Mouse (Mus musculus): ENCODE results near the gene Tbc1d17. TPM values are rescaled to one million over a fixed set of nuclear protein-coding genes. Genes with fewer than 3 reads are reported as not detected.

The Tbc1d17 gene
- polyA plus RNA-seq, 1 experiment from 2014 or later: 59.1 TPM

GRCm38 (mm10) chr7:44870614-44871013 lies 21.7 kb upstream of the Tbc1d17 start:
- DNase-seq (ENCODE audit: low read depth, low spot score) (no peak), ATAC-seq (no peak)
- CTCF ChIA-PET: interaction anchor here (1.2 to 1.3 kb wide), 3 partner anchors 10 to 87 kb away, joined by 3 read pairs; no protein-coding TSS in a partner anchor
- H3K27me3 ChIP-seq: no peaks in the 10 kb centered on the region
- no peak for TF ChIP-seq CTCF (IDR thresholded peaks at IDR 0.05)
- POLR2A ChIA-PET: interaction anchor here (0.8 to 1.5 kb wide), 3 partner anchors 15 to 21 kb away, joined by 3 to 6 read pairs (median 3); partner anchors contain the start of gene Med25
- in situ Hi-C loops (cut with MboI; ENCODE audit: low pct_unique_long_range_greater_than_20kb): loop anchor here (5.0 to 25.0 kb wide), 2 partner anchors 87 to 842 kb away; partner anchors contain the start of genes Dbp, Fam83e, Rpl18 and Sphk2

- ChIA-PET POLR2A (interaction anchor here (0.6 to 2.4 kb wide), 6 partner anchors 14 to 60 kb away, joined by 3 to 6 read pairs (median 3); partner anchors contain the start of genes Ap2a1 and Med25), CTCF (interaction anchor here (0.7 to 1.5 kb wide), 4 partner anchors 9 to 88 kb away, joined by 3 to 4 read pairs (median 4); partner anchors contain the start of gene Med25)
- TF ChIP-seq CTCF (IDR thresholded peaks at IDR 0.05): no peak
- in situ Hi-C loops (cut with MboI; ENCODE audit: low pct_unique_long_range_greater_than_20kb): loop anchor here (5.0 to 25.0 kb wide), 2 partner anchors 87 to 842 kb away; partner anchors contain the start of genes Dbp, Fam83e, Rpl18 and Sphk2
- no peaks in the 10 kb centered on the region for H3K27me3 ChIP-seq
- DNase-seq (ENCODE audit: low read depth, low spot score) (peak; percentile 93), ATAC-seq (peak; percentile 83)
Observed at GRCm38 (mm10) chr7:44869697-44870528, 21.0 kb upstream of the Tbc1d17 start, which contains the start of gene Ptov1. Ptov1 (minus strand) TSS chr7:44869788.

GRCm38 (mm10) chr7:44868919-44869696 lies 20.2 kb upstream of the Tbc1d17 start:
- DNase-seq (ENCODE audit: low read depth, low spot score) (no peak), ATAC-seq (peak; percentile 21)
- ChIA-PET POLR2A (interaction anchor here (0.6 to 2.4 kb wide), 6 partner anchors 12 to 61 kb away, joined by 3 to 9 read pairs (median 4); partner anchors contain the start of genes Ap2a1, Med25 and Pnkp), CTCF (interaction anchor here (0.7 to 1.5 kb wide), 4 partner anchors 8 to 89 kb away, joined by 3 to 4 read pairs (median 4); partner anchors contain the start of gene Med25)
- in situ Hi-C loops (cut with MboI; ENCODE audit: low pct_unique_long_range_greater_than_20kb): loop anchor here (25.0 kb wide), 1 partner anchor 843 kb away; the partner anchor contains the start of genes Dbp, Fam83e, Rpl18 and Sphk2
- no peaks in the 10 kb centered on the region for H3K27me3 ChIP-seq
- no peak for TF ChIP-seq CTCF (IDR thresholded peaks at IDR 0.05)

GRCm38 (mm10) chr7:44868465-44868864 lies 19.6 kb upstream of the Tbc1d17 start:
- no peak for TF ChIP-seq CTCF (IDR thresholded peaks at IDR 0.05)
- in situ Hi-C loops (cut with MboI; ENCODE audit: low pct_unique_long_range_greater_than_20kb): loop anchor here (25.0 kb wide), 1 partner anchor 844 kb away; the partner anchor contains the start of genes Dbp, Fam83e, Rpl18 and Sphk2
- CTCF ChIA-PET: interaction anchor here (1.5 kb wide), 1 partner anchor 23 kb away, joined by 4 read pairs; the partner anchor contains the start of gene Med25
- POLR2A ChIA-PET: interaction anchor here (1.5 to 2.4 kb wide), 2 partner anchors 11 to 62 kb away, joined by 5 to 9 read pairs; partner anchors contain the start of genes Ap2a1 and Pnkp
- DNase-seq (ENCODE audit: low read depth, low spot score) (no peak), ATAC-seq (no peak)
- H3K27me3 ChIP-seq: no peaks in the 10 kb centered on the region

GRCm38 (mm10) chr7:44867802-44868201 lies 18.9 kb upstream of the Tbc1d17 start:
- in situ Hi-C loops (cut with MboI; ENCODE audit: low pct_unique_long_range_greater_than_20kb): loop anchor here (25.0 kb wide), 1 partner anchor 844 kb away; the partner anchor contains the start of genes Dbp, Fam83e, Rpl18 and Sphk2
- ATAC-seq: no peak
- ChIA-PET POLR2A (interaction anchor here (1.5 to 2.4 kb wide), 2 partner anchors 10 to 62 kb away, joined by 5 to 9 read pairs; partner anchors contain the start of genes Ap2a1 and Pnkp), CTCF (no interaction called here)
- no peaks in the 10 kb centered on the region for H3K27me3 ChIP-seq
- no peak for DNase-seq (ENCODE audit: low read depth, low spot score)
- TF ChIP-seq CTCF (IDR thresholded peaks at IDR 0.05): no peak

GRCm38 (mm10) chr7:44867010-44867702 lies 18.3 kb upstream of the Tbc1d17 start:
- TF ChIP-seq CTCF (IDR thresholded peaks at IDR 0.05): no peak
- ATAC-seq: no peak
- in situ Hi-C loops (cut with MboI; ENCODE audit: low pct_unique_long_range_greater_than_20kb): loop anchor here (25.0 kb wide), 1 partner anchor 845 kb away; the partner anchor contains the start of genes Dbp, Fam83e, Rpl18 and Sphk2
- ChIA-PET CTCF (no interaction called here), POLR2A (interaction anchor here (0.6 kb wide), 1 partner anchor 59 kb away, joined by 5 read pairs; no protein-coding TSS in a partner anchor)
- H3K27me3 ChIP-seq: no peaks in the 10 kb centered on the region
- no peak for DNase-seq (ENCODE audit: low read depth, low spot score)

GRCm38 (mm10) chr7:44866276-44867009 lies 17.6 kb upstream of the Tbc1d17 start:
- TF ChIP-seq CTCF (IDR thresholded peaks at IDR 0.05): no peak
- POLR2A ChIA-PET: interaction anchor here (0.6 to 1.1 kb wide), 2 partner anchors 12 to 59 kb away, joined by 4 to 5 read pairs; no protein-coding TSS in a partner anchor
- no peaks in the 10 kb centered on the region for H3K27me3 ChIP-seq
- DNase-seq (ENCODE audit: low read depth, low spot score) (no peak), ATAC-seq (no peak)
- in situ Hi-C loops (cut with MboI; ENCODE audit: low pct_unique_long_range_greater_than_20kb): loop anchor here (25.0 kb wide), 1 partner anchor 846 kb away; the partner anchor contains the start of genes Dbp, Fam83e, Rpl18 and Sphk2
- CTCF ChIA-PET: interaction anchor here (1.3 kb wide), 1 partner anchor 11 kb away, joined by 5 read pairs; no protein-coding TSS in a partner anchor
